Mouse (Mus musculus) midbrain, embryonic 12.5 days (tissue): ENCODE measurements at regions not wholly inside any gene's neighbourhood (a gene's known extent, or its start where the extent isn't known, plus 50 kb on each side); places are given as distances from the start of the nearest gene placed in this dataset.
A peak's percentile ranks its signal among the peaks of the same experiment; 100 is the strongest.

Source experiments
- ATAC-seq: fragments of 200-750 bp; cut with Nextera tagmentation; 2 replicates; pipeline ENCODE4 v1.8.0; 2017; ENCODE audit warnings: low read depth, moderate TSS enrichment, moderate library complexity; ENCODE audit not compliant: low FRiP score
- H3K27ac ChIP-seq: fragments of 300-500 bp; sonication (generic); replicated peaks from 2 replicates; pipeline ENCODE4 v1.5.1; 2016; ENCODE audit warnings: mild to moderate bottlenecking
- H3K27me3 ChIP-seq: fragments of 300-500 bp; sonication (generic); 2 replicates; pipeline ENCODE4 v1.6.1; 2016; ENCODE audit warnings: mild to moderate bottlenecking
- H3K36me3 ChIP-seq: fragments of 300-500 bp; sonication (generic); 2 replicates; pipeline ENCODE4 v1.6.1; 2016
- H3K4me1 ChIP-seq: fragments of 300-500 bp; sonication (generic); 2 replicates; pipeline ENCODE4 v1.6.1; 2016
- H3K4me2 ChIP-seq: fragments of 300-500 bp; sonication (generic); replicated peaks from 2 replicates; pipeline ENCODE4 v1.6.1; 2016; ENCODE audit warnings: mild to moderate bottlenecking, moderate library complexity
- H3K4me3 ChIP-seq: fragments of 300-500 bp; sonication (generic); 2 replicates; pipeline ENCODE4 v1.5.1; 2016; ENCODE audit warnings: mild to moderate bottlenecking
- H3K9ac ChIP-seq: fragments of 300-500 bp; sonication (generic); replicated peaks from 2 replicates; pipeline ENCODE4 v1.6.1; 2016; ENCODE audit warnings: mild to moderate bottlenecking, moderate library complexity
- H3K9me3 ChIP-seq: fragments of 300-500 bp; sonication (generic); 2 replicates; pipeline ENCODE4 v1.6.1; 2016; ENCODE audit warnings: mild to moderate bottlenecking
- WGBS: fragments of 180-500 bp; shearing (Covaris S2); methylation state at CpG from one replicate; pipeline ENCODE4 v1.1.7; 2016; 5-methylcytosine and 5-hydroxymethylcytosine counted together

- WGBS: 80% methylated on average over 8 of the region's 8 CpGs
- ATAC-seq: no peak
These were observed 107.1 kb upstream of the Krr1 start for GRCm38 (mm10) chr10:111865286-111865830.

GRCm38 (mm10) chr10:111867102-111867501 lies 105.4 kb upstream of the Krr1 start:
- Histone ChIP-seq H3K27ac (peak overlapping the region; percentile 65), H3K36me3 (no peaks in the 10 kb centered on the region), H3K9me3 (no peaks in the 10 kb centered on the region), H3K4me3 (no peak overlapping the region), H3K4me1 (peaks cover 17% of the 10 kb centered on the region), H3K27me3 (no peaks in the 10 kb centered on the region), H3K9ac (no peak overlapping the region), H3K4me2 (peak overlapping the region; percentile 32)
- 9% methylated on average over 6 of the region's 6 CpGs for WGBS
- peak; percentile 74 for ATAC-seq

More at GRCm38 (mm10) chr10:111865286-111865830, 107.1 kb upstream of the Krr1 start:
- Histone ChIP-seq H3K4me2 (no peak overlapping the region), H3K36me3 (no peaks in the 10 kb centered on the region), H3K4me3 (no peak overlapping the region), H3K9me3 (no peaks in the 10 kb centered on the region), H3K27ac (no peak overlapping the region), H3K4me1 (peaks cover 17% of the 10 kb centered on the region), H3K27me3 (no peaks in the 10 kb centered on the region), H3K9ac (no peak overlapping the region)

GRCm38 (mm10) chr10:111867538-111867937 lies 104.9 kb upstream of the Krr1 start:
- no peak overlapping the region for H3K9ac ChIP-seq
- WGBS: 2% methylated on average over 6 of the region's 6 CpGs
- H3K27ac ChIP-seq: peak overlapping the region; percentile 65
- no peaks in the 10 kb centered on the region for H3K27me3 ChIP-seq
- H3K4me2 ChIP-seq: peak overlapping the region; percentile 32
- no peak overlapping the region for H3K4me3 ChIP-seq
- H3K4me1 ChIP-seq: peaks cover 17% of the 10 kb centered on the region
- no peaks in the 10 kb centered on the region for H3K36me3 ChIP-seq
- ATAC-seq: 0 out of 2 replicates have a peak, but pooled peaks have one; percentile 66
- H3K9me3 ChIP-seq: no peaks in the 10 kb centered on the region

- Histone ChIP-seq H3K4me2 (no peak overlapping the region), H3K9me3 (no peaks in the 10 kb centered on the region), H3K4me1 (peaks cover 10% of the 10 kb centered on the region), H3K27ac (no peak overlapping the region), H3K27me3 (no peaks in the 10 kb centered on the region), H3K4me3 (no peak overlapping the region), H3K9ac (no peak overlapping the region), H3K36me3 (no peaks in the 10 kb centered on the region)
- 63% methylated on average over 3 of the region's 3 CpGs for WGBS
- no peak for ATAC-seq
These were observed 92.1 kb upstream of the Krr1 start for GRCm38 (mm10) chr10:111880354-111880753.

- WGBS: 38% methylated on average over 24 of the region's 24 CpGs
- peak; percentile 76 for ATAC-seq
- Histone ChIP-seq H3K4me2 (peak overlapping the region; percentile 46), H3K9me3 (no peaks in the 10 kb centered on the region), H3K9ac (no peak overlapping the region), H3K27ac (no peak overlapping the region), H3K4me3 (peak overlapping the region; percentile 14), H3K36me3 (no peaks in the 10 kb centered on the region), H3K4me1 (peaks cover 10% of the 10 kb centered on the region), H3K27me3 (no peaks in the 10 kb centered on the region)
These were observed 90.9 kb upstream of the Krr1 start for GRCm38 (mm10) chr10:111881339-111882211.

GRCm38 (mm10) chr10:111882521-111882920 lies 89.9 kb upstream of the Krr1 start:
- Histone ChIP-seq H3K27ac (no peak overlapping the region), H3K9ac (no peak overlapping the region), H3K27me3 (no peaks in the 10 kb centered on the region), H3K4me2 (no peak overlapping the region), H3K4me1 (peaks cover 10% of the 10 kb centered on the region), H3K9me3 (no peaks in the 10 kb centered on the region), H3K4me3 (no peak overlapping the region), H3K36me3 (no peaks in the 10 kb centered on the region)
- ATAC-seq: no peak
- 92% methylated on average over 6 of the region's 6 CpGs for WGBS

- Histone ChIP-seq H3K9me3 (no peaks in the 10 kb centered on the region), H3K27me3 (no peaks in the 10 kb centered on the region; the same call in 1 of the 2 replicates), H3K4me3 (no peak overlapping the region), H3K27ac (no peak overlapping the region), H3K4me2 (no peak overlapping the region), H3K36me3 (no peaks in the 10 kb centered on the region), H3K4me1 (peaks cover 10% of the 10 kb centered on the region), H3K9ac (no peak overlapping the region)
- no peak for ATAC-seq
- WGBS: 79% methylated on average over 4 of the region's 4 CpGs
These were observed 87.8 kb upstream of the Krr1 start for GRCm38 (mm10) chr10:111884701-111885100.

- H3K4me3 ChIP-seq: no peak overlapping the region
- no peaks in the 10 kb centered on the region for H3K36me3 ChIP-seq
- H3K9ac ChIP-seq: no peak overlapping the region
- H3K27me3 ChIP-seq: no peaks in the 10 kb centered on the region; the same call in 1 of the 2 replicates
- no peak overlapping the region for H3K27ac ChIP-seq
- H3K9me3 ChIP-seq: no peaks in the 10 kb centered on the region
- no peaks in the 10 kb centered on the region for H3K4me1 ChIP-seq
- 94% methylated on average over 5 of the region's 5 CpGs for WGBS
- no peak for ATAC-seq
- no peak overlapping the region for H3K4me2 ChIP-seq
These were observed 83.4 kb upstream of the Krr1 start for GRCm38 (mm10) chr10:111889111-111889510.

GRCm38 (mm10) chr10:111893489-111893888 lies 79.0 kb upstream of the Krr1 start:
- no peak overlapping the region for H3K9ac ChIP-seq
- H3K27me3 ChIP-seq: no peaks in the 10 kb centered on the region; the same call in 1 of the 2 replicates
- H3K9me3 ChIP-seq: no peaks in the 10 kb centered on the region
- no peaks in the 10 kb centered on the region for H3K4me1 ChIP-seq
- 85% methylated on average over 5 of the region's 5 CpGs for WGBS
- H3K4me2 ChIP-seq: no peak overlapping the region
- no peak overlapping the region for H3K4me3 ChIP-seq
- no peak overlapping the region for H3K27ac ChIP-seq
- ATAC-seq: no peak
- H3K36me3 ChIP-seq: no peaks in the 10 kb centered on the region

GRCm38 (mm10) chr10:111893941-111894340 lies 78.5 kb upstream of the Krr1 start:
- no peak overlapping the region for H3K9ac ChIP-seq
- no peaks in the 10 kb centered on the region; the same call in 1 of the 2 replicates for H3K27me3 ChIP-seq
- H3K27ac ChIP-seq: no peak overlapping the region
- H3K4me3 ChIP-seq: no peak overlapping the region
- no peak for ATAC-seq
- H3K9me3 ChIP-seq: no peaks in the 10 kb centered on the region
- 91% methylated on average over 8 of the region's 8 CpGs for WGBS
- H3K4me1 ChIP-seq: no peaks in the 10 kb centered on the region
- no peaks in the 10 kb centered on the region for H3K36me3 ChIP-seq
- H3K4me2 ChIP-seq: no peak overlapping the region

- Histone ChIP-seq H3K4me3 (no peak overlapping the region), H3K9me3 (no peaks in the 10 kb centered on the region), H3K9ac (no peak overlapping the region), H3K36me3 (no peaks in the 10 kb centered on the region), H3K27me3 (no peaks in the 10 kb centered on the region), H3K4me1 (peaks cover 8% of the 10 kb centered on the region; the same call in 1 of the 2 replicates), H3K27ac (no peak overlapping the region), H3K4me2 (no peak overlapping the region)
- no peak for ATAC-seq
- WGBS: 77% methylated on average over 3 of the region's 3 CpGs
These were observed 75.1 kb upstream of the Krr1 start for GRCm38 (mm10) chr10:111897361-111897760.
